Mouse (Mus musculus) hindbrain, postnatal 0 days (tissue): ENCODE measurements at regions not wholly inside any gene's neighbourhood (a gene's known extent, or its start where the extent isn't known, plus 50 kb on each side); places are given as distances from the start of the nearest gene placed in this dataset.

Experiments used
- ATAC-seq: fragments of 200-750 bp; cut with Nextera tagmentation; 2 replicates; pipeline ENCODE4 v1.8.0; 2017; ENCODE audit warnings: mild to moderate bottlenecking, moderate TSS enrichment, moderate library complexity
- DNase-seq: peaks from one replicate; pipeline ENCODE4 v3.0.0-alpha.2; 2015; ENCODE audit warnings: low spot score
- H3K27ac ChIP-seq: fragments of 300-500 bp; sonication (generic); 2 replicates; pipeline ENCODE4 v1.5.1; 2014; ENCODE audit warnings: mild to moderate bottlenecking
- H3K27me3 ChIP-seq: fragments of 300-500 bp; sonication (generic); 2 replicates; pipeline ENCODE4 v1.6.1; 2014; ENCODE audit warnings: low read length, mixed read lengths; ENCODE audit not compliant: insufficient read depth
- H3K36me3 ChIP-seq: fragments of 300-500 bp; sonication (generic); 2 replicates; pipeline ENCODE4 v1.6.1; 2014; ENCODE audit warnings: low read length, mixed read lengths; ENCODE audit not compliant: insufficient read depth
- H3K4me1 ChIP-seq: fragments of 300-500 bp; sonication (generic); 2 replicates; pipeline ENCODE4 v1.6.1; 2014; ENCODE audit warnings: antibody characterized with exemption, low read length, mixed read lengths; ENCODE audit not compliant: insufficient read depth
- H3K4me2 ChIP-seq: fragments of 300-500 bp; sonication (generic); 2 replicates; pipeline ENCODE4 v1.6.1; 2014; ENCODE audit warnings: low read depth, mild to moderate bottlenecking, low read length, moderate library complexity, mixed read lengths
- H3K4me3 ChIP-seq: fragments of 300-500 bp; sonication (generic); 2 replicates; pipeline ENCODE4 v1.5.1; 2014; ENCODE audit warnings: low read length
- H3K9ac ChIP-seq: fragments of 300-500 bp; sonication (generic); replicated peaks from 2 replicates; pipeline ENCODE4 v1.6.1; 2014; ENCODE audit warnings: mild to moderate bottlenecking, low read length, moderate library complexity, mixed read lengths
- H3K9me3 ChIP-seq: fragments of 300-500 bp; sonication (generic); 2 replicates; pipeline ENCODE4 v1.6.1; 2016; ENCODE audit warnings: low read length, mixed read lengths
- CTCF ChIP-seq: IDR thresholded peaks from 2 replicates; pipeline ENCODE4 v1.5.1; 2016; ENCODE audit warnings: antibody characterized with exemption, control low read depth, low read depth
- WGBS: fragments of 180-500 bp; shearing (Covaris S2); extraction: QIAGEN DNeasy Blood & Tissue Kit; methylation state at CpG from one replicate; pipeline ENCODE4 v1.1.7; 2014; 5-methylcytosine and 5-hydroxymethylcytosine counted together

- DNase-seq = no peak
- Histone ChIP-seq H3K27ac (no peak overlapping the region), H3K4me2 (no peak overlapping the region), H3K9ac (no peak overlapping the region), H3K4me3 (no peak overlapping the region), H3K27me3 (no peaks in the 10 kb centered on the region), H3K9me3 (no peaks in the 10 kb centered on the region), H3K4me1 (no peaks in the 10 kb centered on the region), H3K36me3 (no peaks in the 10 kb centered on the region)
- ATAC-seq = no peak
- WGBS = 83% methylated on average over 1 of the region's 1 CpGs
- TF ChIP-seq CTCF = no peak
These were observed 90.2 kb upstream of the Plekhg1 start for GRCm38 (mm10) chr10:3649983-3650382.

GRCm38 (mm10) chr10:3650561-3650960, 89.6 kb upstream of the Plekhg1 start:
- H3K4me2 ChIP-seq = no peak overlapping the region
- no peaks in the 10 kb centered on the region for H3K4me1 ChIP-seq
- no peaks in the 10 kb centered on the region for H3K36me3 ChIP-seq
- ATAC-seq = no peak
- H3K4me3 ChIP-seq = no peak overlapping the region
- H3K9ac ChIP-seq = no peak overlapping the region
- no peak overlapping the region for H3K27ac ChIP-seq
- WGBS = 68% methylated on average over 6 of the region's 6 CpGs
- no peaks in the 10 kb centered on the region for H3K9me3 ChIP-seq
- no peak for TF ChIP-seq CTCF
- H3K27me3 ChIP-seq = no peaks in the 10 kb centered on the region
- DNase-seq = no peak

GRCm38 (mm10) chr10:3652522-3652921, 87.6 kb upstream of the Plekhg1 start:
- no peak overlapping the region for H3K9ac ChIP-seq
- H3K27me3 ChIP-seq = no peaks in the 10 kb centered on the region
- H3K4me2 ChIP-seq = no peak overlapping the region
- no peaks in the 10 kb centered on the region for H3K4me1 ChIP-seq
- no peak for DNase-seq
- H3K27ac ChIP-seq = no peak overlapping the region
- ATAC-seq = no peak
- H3K4me3 ChIP-seq = no peak overlapping the region
- H3K36me3 ChIP-seq = no peaks in the 10 kb centered on the region
- H3K9me3 ChIP-seq = no peaks in the 10 kb centered on the region
- 92% methylated on average over 3 of the region's 3 CpGs for WGBS
- TF ChIP-seq CTCF = no peak

- WGBS = 91% methylated on average over 3 of the region's 3 CpGs
- Histone ChIP-seq H3K9ac (no peak overlapping the region), H3K9me3 (no peaks in the 10 kb centered on the region), H3K36me3 (no peaks in the 10 kb centered on the region), H3K27me3 (no peaks in the 10 kb centered on the region), H3K4me3 (no peak overlapping the region), H3K27ac (no peak overlapping the region), H3K4me2 (no peak overlapping the region), H3K4me1 (no peaks in the 10 kb centered on the region)
- DNase-seq (no peak), ATAC-seq (no peak)
- no peak for TF ChIP-seq CTCF
These were observed 84.1 kb upstream of the Plekhg1 start for GRCm38 (mm10) chr10:3656081-3656480.

GRCm38 (mm10) chr10:3662156-3662555, 78.0 kb upstream of the Plekhg1 start:
- no peaks in the 10 kb centered on the region for H3K36me3 ChIP-seq
- H3K27ac ChIP-seq = no peak overlapping the region
- no peak for TF ChIP-seq CTCF
- H3K4me2 ChIP-seq = no peak overlapping the region
- no peak for ATAC-seq
- no peak overlapping the region for H3K4me3 ChIP-seq
- H3K9ac ChIP-seq = no peak overlapping the region
- H3K9me3 ChIP-seq = no peaks in the 10 kb centered on the region
- no peaks in the 10 kb centered on the region for H3K27me3 ChIP-seq
- DNase-seq = no peak
- no peaks in the 10 kb centered on the region for H3K4me1 ChIP-seq
- 72% methylated on average over 2 of the region's 2 CpGs for WGBS

GRCm38 (mm10) chr10:3662571-3662970, 77.6 kb upstream of the Plekhg1 start:
- no peak overlapping the region for H3K4me2 ChIP-seq
- no peak for TF ChIP-seq CTCF
- no peaks in the 10 kb centered on the region for H3K4me1 ChIP-seq
- H3K27me3 ChIP-seq = no peaks in the 10 kb centered on the region
- 67% methylated on average over 1 of the region's 1 CpGs for whole genome bisulfite sequencing
- no peaks in the 10 kb centered on the region for H3K9me3 ChIP-seq
- no peak overlapping the region for H3K27ac ChIP-seq
- no peak for DNase-seq
- no peak for ATAC-seq
- no peak overlapping the region for H3K4me3 ChIP-seq
- no peak overlapping the region for H3K9ac ChIP-seq
- no peaks in the 10 kb centered on the region for H3K36me3 ChIP-seq

GRCm38 (mm10) chr10:3663296-3663695, 76.9 kb upstream of the Plekhg1 start:
- no peak overlapping the region for H3K9ac ChIP-seq
- H3K27ac ChIP-seq = no peak overlapping the region
- H3K27me3 ChIP-seq = no peaks in the 10 kb centered on the region
- H3K36me3 ChIP-seq = no peaks in the 10 kb centered on the region
- no peak for DNase-seq
- TF ChIP-seq CTCF = no peak
- H3K4me3 ChIP-seq = no peak overlapping the region
- H3K4me2 ChIP-seq = no peak overlapping the region
- ATAC-seq = no peak
- no peaks in the 10 kb centered on the region for H3K4me1 ChIP-seq
- H3K9me3 ChIP-seq = no peaks in the 10 kb centered on the region
